Mouse (Mus musculus) heart, adult 9 months (tissue): ENCODE data around the gene Agr3.

ENCODE experiments used
- DNase-seq, 2 experiments: peaks; one replicate each; pipeline ENCODE4 v3.0.0; 2022; ENCODE audit warnings: low spot score in 2 of 2

The Agr3 gene

GRCm38 (mm10) chr12:35983472-35983871, 58.1 kb downstream of the Agr3 start:
- DNase-seq: no peak

- no peak for DNase-seq
These were observed 59.3 kb downstream of the Agr3 start for GRCm38 (mm10) chr12:35984743-35985142.

DNA sequence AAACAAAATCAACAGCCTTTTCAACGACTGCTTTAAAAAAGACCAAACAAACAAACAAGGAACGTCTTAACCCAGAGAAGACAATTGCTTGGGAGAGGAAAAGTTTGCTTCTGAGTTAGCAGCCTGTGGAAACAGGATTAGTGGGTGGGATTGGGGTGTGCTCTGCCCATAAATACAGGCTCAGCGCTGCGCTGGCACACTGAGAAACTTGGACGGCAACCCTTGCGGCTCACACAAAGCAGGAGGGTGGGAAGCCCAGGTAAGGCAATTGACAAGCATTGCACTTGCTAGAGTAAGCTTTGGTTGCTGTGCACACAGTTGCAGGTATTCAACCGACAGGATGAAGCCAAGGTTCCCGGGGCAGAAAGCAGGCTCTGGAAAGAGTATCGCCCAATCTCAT, 67.3 kb downstream of the Agr3 start, which contains the start of gene Agr2:
TSS of gene Agr2 (plus strand) at position 197 of the 400 bp plus-strand sequence.
- no peak for DNase-seq

- DNase-seq: no peak
These were observed 68.2 kb downstream of the Agr3 start for GRCm38 (mm10) chr12:35993583-35993982.

- no peak for DNase-seq
These were observed 68.7 kb downstream of the Agr3 start for GRCm38 (mm10) chr12:35994098-35994497.

DNA sequence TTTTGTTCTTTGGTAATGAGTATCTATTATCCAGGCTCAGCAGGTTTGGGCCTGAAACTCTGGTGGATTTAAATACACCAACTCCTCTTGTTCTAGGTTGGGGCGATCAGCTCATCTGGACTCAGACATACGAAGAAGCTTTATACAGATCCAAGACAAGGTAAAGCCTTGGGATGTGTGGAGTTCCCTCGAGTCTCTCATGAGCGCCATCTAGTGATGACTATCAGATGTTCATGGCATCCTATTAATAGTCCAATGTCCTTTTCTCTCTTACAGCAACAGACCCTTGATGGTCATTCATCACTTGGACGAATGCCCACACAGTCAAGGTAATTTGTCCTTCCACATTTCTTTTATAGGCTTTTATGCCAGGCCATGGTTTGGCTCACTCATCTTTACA, 70.4 kb downstream of the Agr3 start:
- peak; percentile 13 to 37 for DNase-seq
